In genomic region chr9:51076300-51076978, GRCm38 (mm10) we compare ENCODE assay signal across 9 mouse cellular contexts. TPM values are rescaled to one million over a fixed set of nuclear protein-coding genes. Genes with fewer than 3 reads are reported as not detected.
DNase-seq lines count a peak whose midpoint lies in the region; ATAC-seq and TF ChIP-seq lines count a peak whose summit lies in the region.
"Had no signal": no experiment of that assay in that cellular context is flagged by ENCODE, and none has a peak within 500 bp of the region (broad histone marks: within the 10 kb centered on the region; RNA-seq: fewer than 3 reads in every experiment).

No protein-coding gene starts in this region.

- H3K4me2 ChIP-seq in limb, embryonic 13.5 days (replicated peaks): peak overlapping the region; percentile 93
- peak overlapping the region; percentile 51 for H3K4me2 ChIP-seq in midbrain, embryonic 15.5 days

- H3K4me1 ChIP-seq in G1E (ENCODE audit: insufficient read depth, low read depth, low read length): peaks cover 52% of the 10 kb centered on the region
- peaks cover 21% of the 10 kb centered on the region for H3K4me1 ChIP-seq in embryonic facial prominence, embryonic 10.5 days
- H3K4me1 ChIP-seq in limb, embryonic 13.5 days: peaks cover 28% of the 10 kb centered on the region
- H3K4me1 ChIP-seq in midbrain, embryonic 15.5 days: peaks cover 17% of the 10 kb centered on the region

- H3K36me3 ChIP-seq in G1E (replicated peaks): no peaks in the 10 kb centered on the region
- H3K36me3 ChIP-seq in embryonic facial prominence, embryonic 10.5 days (replicated peaks): no peaks in the 10 kb centered on the region
- no peaks in the 10 kb centered on the region for H3K36me3 ChIP-seq in limb, embryonic 13.5 days
- no peaks in the 10 kb centered on the region for H3K36me3 ChIP-seq in midbrain, embryonic 15.5 days (replicated peaks)

- peaks cover 29% of the 10 kb centered on the region for H3K27me3 ChIP-seq in G1E (ENCODE audit: insufficient read depth, low read length)
- H3K27me3 ChIP-seq in embryonic facial prominence, embryonic 10.5 days (replicated peaks; ENCODE audit: low read depth, poor library complexity, severe bottlenecking): peaks cover 5% of the 10 kb centered on the region
- H3K27me3 ChIP-seq in limb, embryonic 13.5 days: no peaks in the 10 kb centered on the region
- peaks cover 15% of the 10 kb centered on the region; the same call in 1 of the 2 replicates for H3K27me3 ChIP-seq in midbrain, embryonic 15.5 days (replicated peaks)

- intact Hi-C loops in heart, postnatal 10 days (cut with DNase I): loop anchor here (5.0 kb wide), 1 partner anchor 71 kb away; no protein-coding TSS in a partner anchor

- no peaks in the 10 kb centered on the region for H3K9me3 ChIP-seq in G1E (replicated peaks)
- H3K9me3 ChIP-seq in embryonic facial prominence, embryonic 10.5 days: no peaks in the 10 kb centered on the region
- no peaks in the 10 kb centered on the region for H3K9me3 ChIP-seq in limb, embryonic 13.5 days
- no peaks in the 10 kb centered on the region for H3K9me3 ChIP-seq in midbrain, embryonic 15.5 days

- WGBS in embryonic facial prominence, embryonic 10.5 days: under 1% methylated on average over 17 of the region's 17 CpGs
- WGBS in limb, embryonic 13.5 days: under 1% methylated on average over 17 of the region's 17 CpGs
- WGBS in midbrain, embryonic 15.5 days: under 1% methylated on average over 17 of the region's 17 CpGs

- no peak for ATAC-seq in G1E (ENCODE audit: extremely low read depth, insufficient number of reproducible peaks, low FRiP score, poor library complexity, severe bottlenecking)
- peak; percentile 13; the same call in 1 of the 2 replicates for ATAC-seq in limb, embryonic 13.5 days (ENCODE audit: low FRiP score, low read depth)
- peak; percentile 9; the same call in 1 of the 2 replicates for ATAC-seq in midbrain, embryonic 15.5 days (replicated peaks)

- peak overlapping the region; percentile 60 for H3K9ac ChIP-seq in limb, embryonic 13.5 days
- no peak overlapping the region; the same call in 1 of the 2 replicates for H3K9ac ChIP-seq in midbrain, embryonic 15.5 days

- peak overlapping the region; percentile 59 for H3K27ac ChIP-seq in embryonic facial prominence, embryonic 10.5 days (replicated peaks)
- H3K27ac ChIP-seq in limb, embryonic 13.5 days: peak overlapping the region; percentile 76; the same call in 1 of the 2 replicates
- H3K27ac ChIP-seq in midbrain, embryonic 15.5 days: no peak overlapping the region

- no peak for TF ChIP-seq CTCF in G1E (IDR thresholded peaks at IDR 0.05; ENCODE audit: low read depth, low read length)

- peak; percentile 23 for DNase-seq in 416B (ENCODE audit: low read depth)
- peak; percentile 12 for DNase-seq in G1E (ENCODE audit: low spot score)
- DNase-seq in embryonic facial prominence, embryonic 10.5 days (ENCODE audit: low spot score): peak; percentile 47
- DNase-seq in heart, postnatal 10 days: peak; percentile 21 to 39
- DNase-seq in natural killer cell, adult 2 months (ENCODE audit: low spot score in 2 of 2): no peak
- DNase-seq in layer of hippocampus, postnatal 36 days: no peak

- peak overlapping the region; percentile 77 for H3K4me3 ChIP-seq in G1E (ENCODE audit: low read depth, low read length)
- H3K4me3 ChIP-seq in embryonic facial prominence, embryonic 10.5 days: peak overlapping the region; percentile 62
- H3K4me3 ChIP-seq in limb, embryonic 13.5 days: peak overlapping the region; percentile 54
- H3K4me3 ChIP-seq in midbrain, embryonic 15.5 days: peak overlapping the region; percentile 27

RNA-seq across cellular contexts. Expression of gene Layn, which starts 0.5 kb away (rescaled TPM):
- total RNA-seq in G1E (2014; fragmentation: Nextera tagmentation) (24.7 and 25.3 TPM in 2 replicates), G1E (2017) (48.8 and 61.6 TPM in 2 replicates)
- polyA plus RNA-seq in G1E (2012): 5.3 and 5.7 TPM in 2 replicates
- 1.5 and 2.5 TPM in 2 replicates for polyA plus RNA-seq in embryonic facial prominence, embryonic 10.5 days (2016; fragmentation: Nextera tagmentation; extraction: Ambion mirVana)
- total RNA-seq in heart, postnatal 10 days (2021): 10 to 100 TPM in 1 of 2 experiments, 1 to 10 TPM in 1; 9.3 to 11.7 TPM
- 8.4 and 8.6 TPM in 2 replicates for polyA plus RNA-seq in limb, embryonic 13.5 days (2015; fragmentation: Nextera tagmentation; extraction: Ambion mirVana)
- 0.92 and 1.4 TPM in 2 replicates for polyA plus RNA-seq in midbrain, embryonic 15.5 days (2015; fragmentation: Nextera tagmentation; extraction: Ambion mirVana)
- total RNA-seq in layer of hippocampus, postnatal 36 days (2021): 1 to 10 TPM; 3.8 to 5.9 TPM

RNA-seq across cellular contexts. Expression of gene Btg4, which starts 15.7 kb away (rescaled TPM):
- total RNA-seq in G1E (2014; fragmentation: Nextera tagmentation) (not detected in 2 replicates), G1E (2017) (not detected in 2 replicates)
- not detected in 2 replicates for polyA plus RNA-seq in G1E (2012)
- not detected in 2 replicates for polyA plus RNA-seq in embryonic facial prominence, embryonic 10.5 days (2016; fragmentation: Nextera tagmentation; extraction: Ambion mirVana)
- total RNA-seq in heart, postnatal 10 days (2021): not detected
- polyA plus RNA-seq in limb, embryonic 13.5 days (2015; fragmentation: Nextera tagmentation; extraction: Ambion mirVana): not detected in 2 replicates
- not detected in 2 replicates for polyA plus RNA-seq in midbrain, embryonic 15.5 days (2015; fragmentation: Nextera tagmentation; extraction: Ambion mirVana)
- total RNA-seq in layer of hippocampus, postnatal 36 days (2021): not detected
- total RNA-seq: gastrocnemius, postnatal 36 days had no signal

RNA-seq across cellular contexts. Expression of gene 4833427G06Rik, which starts 25.4 kb away (rescaled TPM):
- 1.6 and 1.8 TPM in 2 replicates for total RNA-seq in G1E (2014; fragmentation: Nextera tagmentation)
- total RNA-seq in G1E (2017): 0.66 TPM in 1 of 2 replicates, not detected in the other
- 0.09 and 0.11 TPM in 2 replicates for polyA plus RNA-seq in G1E (2012)
- polyA plus RNA-seq in embryonic facial prominence, embryonic 10.5 days (2016; fragmentation: Nextera tagmentation; extraction: Ambion mirVana): not detected in 2 replicates
- total RNA-seq in heart, postnatal 10 days (2021): not detected
- not detected in 2 replicates for polyA plus RNA-seq in limb, embryonic 13.5 days (2015; fragmentation: Nextera tagmentation; extraction: Ambion mirVana)
- 0.70 and 1.2 TPM in 2 replicates for polyA plus RNA-seq in midbrain, embryonic 15.5 days (2015; fragmentation: Nextera tagmentation; extraction: Ambion mirVana)
- not detected for total RNA-seq in layer of hippocampus, postnatal 36 days (2021)
- total RNA-seq: gastrocnemius, postnatal 36 days had no signal

Comparison
In these comparisons a context has a peak if more than half of its experiments do, and no peak if none do; other contexts are left out.
1. DNase-seq: peak in 416B (single experiment), G1E (single experiment), embryonic facial prominence, embryonic 10.5 days (single experiment) and heart, postnatal 10 days (2 of 2); none in natural killer cell, adult 2 months (0 of 2) and layer of hippocampus, postnatal 36 days (0 of 2).
2. H3K4me3 ChIP-seq: peak in every context shown above with its lines; median percentile 77 in G1E; 62 in embryonic facial prominence, embryonic 10.5 days; 54 in limb, embryonic 13.5 days; 27 in midbrain, embryonic 15.5 days.